Mouse (Mus musculus): Measurements from ENCODE around the gene Myo6. TPM values are rescaled to one million over a fixed set of nuclear protein-coding genes. Genes with fewer than 3 reads are reported as not detected.

The Myo6 gene
- total and polyA plus RNA-seq, 3 experiments: 1.2 to 1.6 TPM; not detected in 1

DNA sequence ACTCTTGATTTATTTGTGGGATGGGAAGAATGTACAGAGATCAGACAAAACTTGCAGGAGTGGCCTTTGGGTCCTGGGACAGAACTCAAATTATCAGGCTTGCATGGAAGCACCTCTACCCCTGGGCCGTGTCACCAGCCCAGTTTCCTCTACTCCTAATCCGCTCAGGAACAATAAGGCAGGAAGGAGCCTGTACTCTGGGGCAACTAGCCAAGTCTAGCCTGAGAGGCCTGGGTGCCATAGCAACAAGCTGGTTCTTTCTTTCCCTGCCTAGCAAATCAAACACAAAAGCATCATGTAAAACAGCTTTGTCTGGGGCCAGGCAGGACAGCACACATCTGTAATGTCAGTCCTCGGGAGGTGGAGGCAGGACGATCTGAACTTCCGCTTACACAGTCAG, 9.6 kb upstream of the Myo6 start:
- Histone ChIP-seq H3K36me3 (ENCODE audit: control insufficient read depth in 1 of 2, insufficient read depth in 2 of 2, low read length in 2 of 2) (no peaks in the 10 kb centered on the region), H3K27me3 (ENCODE audit: control insufficient read depth in 1 of 2, insufficient read depth in 2 of 2, low read length in 2 of 2) (no peaks in the 10 kb centered on the region), H3K79me2 (ENCODE audit: control insufficient read depth, insufficient read depth, low read length, poor library complexity) (no peaks in the 10 kb centered on the region), H3K4me3 (ENCODE audit: control insufficient read depth in 1 of 2, insufficient read depth in 1 of 2, low read depth in 2 of 2, low read length in 2 of 2) (no peak overlapping the region), H3K9ac (ENCODE audit: control insufficient read depth, low read depth, low read length, poor library complexity, severe bottlenecking) (no peak overlapping the region), H3K4me1 (ENCODE audit: control insufficient read depth in 1 of 2, insufficient read depth in 2 of 2, low read length in 2 of 2) (no peaks in the 10 kb centered on the region), H3K9me3 (replicated peaks; ENCODE audit: insufficient read depth, low read length) (no peaks in the 10 kb centered on the region), H3K27ac (ENCODE audit: control insufficient read depth, low read depth, low read length) (no peak overlapping the region)
- TF ChIP-seq CTCF (IDR thresholded peaks at IDR 0.05 in 2 of 3, conservative IDR thresholded peaks at IDR 0.05 in 1 of 3; ENCODE audit: control insufficient read depth in 1 of 3, insufficient read depth in 1 of 3, low read depth in 2 of 3, low read length in 3 of 3, poor library complexity in 1 of 3, severe bottlenecking in 1 of 3): no peak
- TF ChIP-seq TCF12 (IDR thresholded peaks at IDR 0.05; ENCODE audit: low read depth, low read length): no peak
- no peak for TF ChIP-seq GABPA (IDR thresholded peaks at IDR 0.05; ENCODE audit: low read depth, low read length)
- no peak for TF ChIP-seq EP300 (IDR thresholded peaks at IDR 0.05; ENCODE audit: low read depth in 1 of 2, low read length in 2 of 2)
- no peak for TF ChIP-seq HCFC1 (IDR thresholded peaks at IDR 0.05; ENCODE audit: low read depth, low read length)
- TF ChIP-seq JUND (IDR thresholded peaks at IDR 0.05; ENCODE audit: low read depth, low read length): no peak
- no peak for TF ChIP-seq NELFE (IDR thresholded peaks at IDR 0.05; ENCODE audit: low read depth, low read length)
- TF ChIP-seq BHLHE40 (IDR thresholded peaks at IDR 0.05; ENCODE audit: borderline replicate concordance, low read depth, low read length): no peak
- no peak for TF ChIP-seq USF1 (IDR thresholded peaks at IDR 0.05; ENCODE audit: low read depth, low read length)
- no peak for TF ChIP-seq MEF2A (IDR thresholded peaks at IDR 0.05; ENCODE audit: extremely low read depth, insufficient replicate concordance, low read depth, low read length, poor library complexity, severe bottlenecking)
- TF ChIP-seq TBP (IDR thresholded peaks at IDR 0.05; ENCODE audit: low read depth, low read length): no peak
- TF ChIP-seq ETS1 (IDR thresholded peaks at IDR 0.05; ENCODE audit: low read depth, low read length): no peak
- TF ChIP-seq USF2 (IDR thresholded peaks at IDR 0.05; ENCODE audit: borderline replicate concordance in 1 of 2, insufficient read depth in 1 of 2, low read depth in 1 of 2, low read length in 2 of 2): no peak
- no peak for TF ChIP-seq NRF1 (IDR thresholded peaks at IDR 0.05; ENCODE audit: insufficient read depth, low read depth, low read length, poor library complexity, severe bottlenecking)
- DNase-seq (ENCODE audit: low read depth, low spot score): no peak

DNA sequence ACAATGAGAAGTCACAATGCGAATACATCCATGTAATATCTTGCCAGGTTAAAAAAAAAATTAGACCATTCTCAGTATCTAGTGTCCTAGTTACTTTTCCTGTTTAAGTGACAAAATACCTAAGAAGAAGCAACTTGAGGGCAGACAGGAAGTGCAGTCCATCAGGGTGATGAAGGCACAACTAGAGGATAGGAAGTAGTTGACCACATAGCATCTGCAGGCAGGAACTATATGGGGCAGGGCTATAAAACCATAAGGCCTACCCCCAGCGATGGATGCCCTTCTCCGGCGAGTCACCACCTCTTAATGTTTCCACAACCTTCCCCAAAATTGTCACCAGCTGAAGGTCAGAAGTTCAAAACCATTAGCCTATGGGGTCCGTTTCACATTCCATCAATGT, 8.1 kb upstream of the Myo6 start:
- Histone ChIP-seq H3K36me3 (ENCODE audit: control insufficient read depth in 1 of 2, insufficient read depth in 2 of 2, low read length in 2 of 2) (no peaks in the 10 kb centered on the region), H3K4me3 (ENCODE audit: control insufficient read depth in 1 of 2, insufficient read depth in 1 of 2, low read depth in 2 of 2, low read length in 2 of 2) (no peak overlapping the region), H3K27me3 (ENCODE audit: control insufficient read depth in 1 of 2, insufficient read depth in 2 of 2, low read length in 2 of 2) (peaks cover 0 to 2% of the 10 kb centered on the region in 2 experiments; a peak in 1 of 4 replicates), H3K9me3 (replicated peaks; ENCODE audit: insufficient read depth, low read length) (no peaks in the 10 kb centered on the region), H3K79me2 (ENCODE audit: control insufficient read depth, insufficient read depth, low read length, poor library complexity) (no peaks in the 10 kb centered on the region), H3K4me1 (ENCODE audit: control insufficient read depth in 1 of 2, insufficient read depth in 2 of 2, low read length in 2 of 2) (no peaks in the 10 kb centered on the region), H3K9ac (ENCODE audit: control insufficient read depth, low read depth, low read length, poor library complexity, severe bottlenecking) (no peak overlapping the region), H3K27ac (ENCODE audit: control insufficient read depth, low read depth, low read length) (no peak overlapping the region)
- DNase-seq (ENCODE audit: low read depth, low spot score): no peak
- TF ChIP-seq RCOR1 (IDR thresholded peaks at IDR 0.05; ENCODE audit: low read depth, low read length) (no peak), HCFC1 (IDR thresholded peaks at IDR 0.05; ENCODE audit: low read depth, low read length) (no peak), USF2 (IDR thresholded peaks at IDR 0.05; ENCODE audit: borderline replicate concordance in 1 of 2, insufficient read depth in 1 of 2, low read depth in 1 of 2, low read length in 2 of 2) (no peak), MAFK (IDR thresholded peaks at IDR 0.05; ENCODE audit: borderline replicate concordance, low read depth, low read length) (no peak), SIN3A (IDR thresholded peaks at IDR 0.05; ENCODE audit: low read length) (no peak), RAD21 (IDR thresholded peaks at IDR 0.05; ENCODE audit: low read depth, low read length) (no peak), MEF2A (IDR thresholded peaks at IDR 0.05; ENCODE audit: extremely low read depth, insufficient replicate concordance, low read depth, low read length, poor library complexity, severe bottlenecking) (no peak), USF1 (IDR thresholded peaks at IDR 0.05; ENCODE audit: low read depth, low read length) (no peak), ETS1 (IDR thresholded peaks at IDR 0.05; ENCODE audit: low read depth, low read length) (no peak), ZC3H11A (IDR thresholded peaks at IDR 0.05; ENCODE audit: low read depth, low read length) (no peak), NRF1 (IDR thresholded peaks at IDR 0.05; ENCODE audit: insufficient read depth, low read depth, low read length, poor library complexity, severe bottlenecking) (no peak), TBP (IDR thresholded peaks at IDR 0.05; ENCODE audit: low read depth, low read length) (no peak)

Measured in MEL (cell line).